Mouse (Mus musculus): ENCODE results near the gene Ier3. TPM values are rescaled to one million over a fixed set of nuclear protein-coding genes. Genes with fewer than 3 reads are reported as not detected.

Gene Ier3
- polyA plus RNA-seq, 1 experiment: 8.6 TPM

- no peak overlapping the region for H3K27ac ChIP-seq (ENCODE audit: insufficient read depth, low read depth, low read length)
- no peaks in the 10 kb centered on the region for H3K27me3 ChIP-seq (ENCODE audit: control insufficient read depth, insufficient read depth, low read length)
- no peak for TF ChIP-seq CTCF (IDR thresholded peaks at IDR 0.05; ENCODE audit: extremely low read depth, insufficient read length, insufficient replicate concordance, low read depth, low read length)
- TF ChIP-seq POLR2A (IDR thresholded peaks at IDR 0.05; ENCODE audit: low read depth, low read length): no peak
- H3K36me3 ChIP-seq (ENCODE audit: control insufficient read depth, insufficient read depth, low read length): peaks cover 6% of the 10 kb centered on the region
- 43% methylated on average over 14 of the region's 14 CpGs for WGBS
- peaks cover 6% of the 10 kb centered on the region; the same call in 1 of the 2 replicates for H3K4me1 ChIP-seq (ENCODE audit: control insufficient read depth, insufficient read depth, insufficient read length, low read length)
- H3K4me3 ChIP-seq (ENCODE audit: low read depth, low read length): peak overlapping the region; percentile 63
These were observed 19.1 kb downstream of the Ier3 start for GRCm38 (mm10) chr17:35840561-35840960.

GRCm38 (mm10) chr17:35841076-35841950 lies 19.8 kb downstream of the Ier3 start, which contains the start of gene Mdc1:
Gene Mdc1, plus strand, starts transcription at chr17:35841515.
- under 1% methylated on average over 59 of the region's 59 CpGs for WGBS
- peak within 1 kb of the TSS; percentile 73 for H3K4me3 ChIP-seq (ENCODE audit: low read depth, low read length)
- peak; percentile 79 for TF ChIP-seq POLR2A (IDR thresholded peaks at IDR 0.05; ENCODE audit: low read depth, low read length)
- TF ChIP-seq CTCF (IDR thresholded peaks at IDR 0.05; ENCODE audit: extremely low read depth, insufficient read length, insufficient replicate concordance, low read depth, low read length): no peak
- peaks cover 6% of the 10 kb centered on the region; the same call in 1 of the 2 replicates for H3K4me1 ChIP-seq (ENCODE audit: control insufficient read depth, insufficient read depth, insufficient read length, low read length)
- peak within 1 kb of the TSS; percentile 52 for H3K27ac ChIP-seq (ENCODE audit: insufficient read depth, low read depth, low read length)
- H3K36me3 ChIP-seq (ENCODE audit: control insufficient read depth, insufficient read depth, low read length): peaks cover 2% of the 10 kb centered on the region; the same call in 1 of the 2 replicates
- no peaks in the 10 kb centered on the region for H3K27me3 ChIP-seq (ENCODE audit: control insufficient read depth, insufficient read depth, low read length)

GRCm38 (mm10) chr17:35842006-35842405 lies 20.5 kb downstream of the Ier3 start:
- Histone ChIP-seq H3K4me3 (ENCODE audit: low read depth, low read length) (peak overlapping the region; percentile 73), H3K36me3 (ENCODE audit: control insufficient read depth, insufficient read depth, low read length) (peaks cover 4% of the 10 kb centered on the region), H3K27ac (ENCODE audit: insufficient read depth, low read depth, low read length) (peak overlapping the region; percentile 48), H3K4me1 (ENCODE audit: control insufficient read depth, insufficient read depth, insufficient read length, low read length) (no peaks in the 10 kb centered on the region), H3K27me3 (ENCODE audit: control insufficient read depth, insufficient read depth, low read length) (no peaks in the 10 kb centered on the region)
- WGBS: 6% methylated on average over 11 of the region's 11 CpGs
- TF ChIP-seq POLR2A (IDR thresholded peaks at IDR 0.05; ENCODE audit: low read depth, low read length) (no peak), CTCF (IDR thresholded peaks at IDR 0.05; ENCODE audit: extremely low read depth, insufficient read length, insufficient replicate concordance, low read depth, low read length) (no peak)

GRCm38 (mm10) chr17:35843514-35843913 lies 22.0 kb downstream of the Ier3 start:
- no peak for TF ChIP-seq POLR2A (IDR thresholded peaks at IDR 0.05; ENCODE audit: low read depth, low read length)
- no peak for TF ChIP-seq CTCF (IDR thresholded peaks at IDR 0.05; ENCODE audit: extremely low read depth, insufficient read length, insufficient replicate concordance, low read depth, low read length)
- 94% methylated on average over 3 of the region's 3 CpGs for WGBS
- peaks cover 11% of the 10 kb centered on the region for H3K36me3 ChIP-seq (ENCODE audit: control insufficient read depth, insufficient read depth, low read length)

GRCm38 (mm10) chr17:35848112-35848511 lies 26.6 kb downstream of the Ier3 start:
- Histone ChIP-seq H3K27me3 (ENCODE audit: control insufficient read depth, insufficient read depth, low read length) (no peaks in the 10 kb centered on the region), H3K36me3 (ENCODE audit: control insufficient read depth, insufficient read depth, low read length) (peaks cover 33% of the 10 kb centered on the region), H3K27ac (ENCODE audit: insufficient read depth, low read depth, low read length) (no peak overlapping the region), H3K4me3 (ENCODE audit: low read depth, low read length) (no peak overlapping the region), H3K4me1 (ENCODE audit: control insufficient read depth, insufficient read depth, insufficient read length, low read length) (no peaks in the 10 kb centered on the region)
- 64% methylated on average over 1 of the region's 1 CpGs for WGBS
- TF ChIP-seq CTCF (IDR thresholded peaks at IDR 0.05; ENCODE audit: extremely low read depth, insufficient read length, insufficient replicate concordance, low read depth, low read length): 0 out of 2 replicates have a peak, but pooled peaks have one; percentile 28
- no peak for TF ChIP-seq POLR2A (IDR thresholded peaks at IDR 0.05; ENCODE audit: low read depth, low read length)

More at GRCm38 (mm10) chr17:35843514-35843913, 22.0 kb downstream of the Ier3 start:
- Histone ChIP-seq H3K27me3 (ENCODE audit: control insufficient read depth, insufficient read depth, low read length) (no peaks in the 10 kb centered on the region), H3K4me3 (ENCODE audit: low read depth, low read length) (no peak overlapping the region), H3K27ac (ENCODE audit: insufficient read depth, low read depth, low read length) (no peak overlapping the region), H3K4me1 (ENCODE audit: control insufficient read depth, insufficient read depth, insufficient read length, low read length) (no peaks in the 10 kb centered on the region)

GRCm38 (mm10) chr17:35850974-35851373 lies 29.5 kb downstream of the Ier3 start:
- WGBS: 93% methylated on average over 3 of the region's 3 CpGs
- H3K4me3 ChIP-seq (ENCODE audit: low read depth, low read length): no peak overlapping the region
- H3K4me1 ChIP-seq (ENCODE audit: control insufficient read depth, insufficient read depth, insufficient read length, low read length): no peaks in the 10 kb centered on the region
- TF ChIP-seq POLR2A (IDR thresholded peaks at IDR 0.05; ENCODE audit: low read depth, low read length) (no peak), CTCF (IDR thresholded peaks at IDR 0.05; ENCODE audit: extremely low read depth, insufficient read length, insufficient replicate concordance, low read depth, low read length) (no peak)
- no peak overlapping the region for H3K27ac ChIP-seq (ENCODE audit: insufficient read depth, low read depth, low read length)
- no peaks in the 10 kb centered on the region for H3K27me3 ChIP-seq (ENCODE audit: control insufficient read depth, insufficient read depth, low read length)
- peaks cover 33% of the 10 kb centered on the region for H3K36me3 ChIP-seq (ENCODE audit: control insufficient read depth, insufficient read depth, low read length)

GRCm38 (mm10) chr17:35859371-35859770 lies 37.9 kb downstream of the Ier3 start:
- no peak for TF ChIP-seq POLR2A (IDR thresholded peaks at IDR 0.05; ENCODE audit: low read depth, low read length)
- TF ChIP-seq CTCF (IDR thresholded peaks at IDR 0.05; ENCODE audit: extremely low read depth, insufficient read length, insufficient replicate concordance, low read depth, low read length): no peak
- H3K27ac ChIP-seq (ENCODE audit: insufficient read depth, low read depth, low read length): no peak overlapping the region
- no peaks in the 10 kb centered on the region for H3K27me3 ChIP-seq (ENCODE audit: control insufficient read depth, insufficient read depth, low read length)
- H3K36me3 ChIP-seq (ENCODE audit: control insufficient read depth, insufficient read depth, low read length): peaks cover 2% of the 10 kb centered on the region; the same call in 1 of the 2 replicates
- H3K4me1 ChIP-seq (ENCODE audit: control insufficient read depth, insufficient read depth, insufficient read length, low read length): peaks cover 2% of the 10 kb centered on the region; the same call in 1 of the 2 replicates
- H3K4me3 ChIP-seq (ENCODE audit: low read depth, low read length): no peak overlapping the region
- WGBS: 90% methylated on average over 1 of the region's 1 CpGs
